ENCODE assay signal across 8 mouse cellular contexts in the genomic region with DNA sequence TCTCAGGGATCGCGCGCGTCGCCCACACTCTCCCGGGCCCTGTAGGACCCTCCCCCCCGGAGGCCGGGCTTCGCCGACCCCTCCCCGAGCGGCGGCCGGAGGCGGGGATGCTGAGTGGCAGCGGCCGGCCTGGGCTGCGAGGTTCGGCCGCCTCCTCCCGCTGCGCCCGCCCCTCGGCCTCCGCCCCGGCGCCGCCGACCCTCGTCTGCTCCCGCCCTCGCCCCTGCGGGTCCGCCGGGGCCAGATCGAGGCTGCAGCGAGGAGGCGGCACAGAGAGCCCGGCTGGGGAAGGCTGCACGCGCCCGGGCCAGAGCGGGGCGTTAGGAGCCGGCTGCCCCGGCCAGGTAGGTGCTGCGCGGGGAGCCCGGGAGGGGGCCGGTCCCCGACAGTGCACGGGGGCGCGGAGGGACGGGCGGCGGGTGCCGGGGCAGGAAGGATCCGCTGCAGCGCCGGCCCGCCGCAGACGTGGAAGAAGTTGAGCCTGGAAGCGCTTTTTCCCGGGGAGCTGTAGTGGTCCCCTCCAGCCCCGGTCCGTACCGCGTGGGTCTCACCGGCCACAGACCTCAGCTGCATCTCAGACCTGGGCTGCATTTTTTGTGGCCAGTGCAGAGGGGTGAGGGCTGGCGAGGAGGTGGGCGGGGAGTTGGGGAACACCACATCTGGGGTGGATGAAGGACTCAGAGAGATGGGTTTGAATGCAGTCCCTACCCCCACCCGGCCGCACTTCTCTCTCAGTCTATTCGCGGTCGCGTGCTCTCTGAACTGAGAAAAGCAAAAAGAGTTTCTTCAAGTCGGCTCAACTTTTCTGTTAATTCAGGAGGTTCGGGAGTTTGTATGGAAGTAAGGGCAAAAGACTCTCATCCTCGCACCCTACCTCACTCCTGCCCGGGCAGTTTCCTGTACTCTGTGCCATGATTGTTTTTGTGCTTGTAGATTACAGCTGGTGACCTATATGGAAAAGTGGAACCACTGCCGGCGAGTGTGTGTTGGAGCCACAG. TPM values are rescaled to one million over a fixed set of nuclear protein-coding genes. Genes with fewer than 3 reads are reported as not detected.
DNase-seq lines count a peak whose midpoint lies in the region; ATAC-seq lines count a peak whose summit lies in the region.

A gene (plus strand): TSS at position 234 of the 998 bp plus-strand sequence.

- ATAC-seq in hindbrain, embryonic 16.5 days: peak; percentile 86
- ATAC-seq in limb, embryonic 12.5 days (ENCODE audit: insufficient number of reproducible peaks, insufficient read depth, low FRiP score, low TSS enrichment, low read depth): peak; percentile 83
- ATAC-seq in midbrain, embryonic 11.5 days (ENCODE audit: low FRiP score): peak; percentile 86
- peak; percentile 85 for ATAC-seq in stomach, embryonic 16.5 days (ENCODE audit: insufficient read depth, low FRiP score)

- H3K36me3 ChIP-seq in hindbrain, embryonic 16.5 days (ENCODE audit: control insufficient read depth, insufficient read depth, low read length): no peaks in the 10 kb centered on the region
- no peaks in the 10 kb centered on the region for H3K36me3 ChIP-seq in limb, embryonic 12.5 days
- H3K36me3 ChIP-seq in midbrain, embryonic 11.5 days (ENCODE audit: control insufficient read depth, insufficient read depth, low read length): no peaks in the 10 kb centered on the region
- H3K36me3 ChIP-seq in stomach, embryonic 16.5 days (ENCODE audit: control insufficient read depth, insufficient read depth, low read length): no peaks in the 10 kb centered on the region

- H3K27me3 ChIP-seq in hindbrain, embryonic 16.5 days (replicated peaks; ENCODE audit: control insufficient read depth, insufficient read depth, low read length): 0 out of 2 replicates have a peak, but pooled peaks cover 7% of the 10 kb centered on the region
- H3K27me3 ChIP-seq in limb, embryonic 12.5 days: no peaks in the 10 kb centered on the region
- peaks cover 17% of the 10 kb centered on the region; the same call in 1 of the 2 replicates for H3K27me3 ChIP-seq in midbrain, embryonic 11.5 days (ENCODE audit: control insufficient read depth, insufficient read depth, low read length)
- H3K27me3 ChIP-seq in stomach, embryonic 16.5 days (ENCODE audit: control insufficient read depth, insufficient read depth, low read length): no peaks in the 10 kb centered on the region; the same call in 1 of the 2 replicates

- WGBS in hindbrain, embryonic 16.5 days: 1% methylated on average over 69 of the region's 85 CpGs
- WGBS in limb, embryonic 12.5 days: under 1% methylated on average over 79 of the region's 85 CpGs
- WGBS in midbrain, embryonic 11.5 days: under 1% methylated on average over 83 of the region's 85 CpGs
- under 1% methylated on average over 74 of the region's 85 CpGs for WGBS in stomach, embryonic 16.5 days

- DNase-seq in cerebellum, postnatal 10 days: peak; percentile 54 to 76
- DNase-seq in cerebellum, adult 11 months: no peak
- DNase-seq in adrenal gland, postnatal 4 days (ENCODE audit: low spot score in 2 of 2): peak; percentile 34 to 56
- DNase-seq in gastrocnemius, postnatal 14 days: peak; percentile 73
- peak; percentile 96 for DNase-seq in midbrain, embryonic 11.5 days (ENCODE audit: low spot score, missing footprints)

- H3K9ac ChIP-seq in hindbrain, embryonic 16.5 days (ENCODE audit: low read depth, low read length): peak within 1 kb of the TSS; percentile 79
- peak within 1 kb of the TSS; percentile 94 for H3K9ac ChIP-seq in limb, embryonic 12.5 days (replicated peaks)
- H3K9ac ChIP-seq in midbrain, embryonic 11.5 days (ENCODE audit: low read length): peak within 1 kb of the TSS; percentile 86
- H3K9ac ChIP-seq in stomach, embryonic 16.5 days (ENCODE audit: low read length): peak within 1 kb of the TSS; percentile 92

- intact Hi-C loops in gastrocnemius, postnatal 14 days (cut with DNase I; ENCODE audit: low total_unique reads): no loop called here

- H3K4me1 ChIP-seq in hindbrain, embryonic 16.5 days (ENCODE audit: control insufficient read depth, insufficient read depth, low read depth, low read length): peaks cover 9% of the 10 kb centered on the region
- peaks cover 40% of the 10 kb centered on the region for H3K4me1 ChIP-seq in limb, embryonic 12.5 days (replicated peaks)
- peaks cover 7% of the 10 kb centered on the region for H3K4me1 ChIP-seq in midbrain, embryonic 11.5 days (ENCODE audit: control insufficient read depth, insufficient read depth, low read length)
- H3K4me1 ChIP-seq in stomach, embryonic 16.5 days (ENCODE audit: control insufficient read depth, insufficient read depth, low read length): peaks cover 14% of the 10 kb centered on the region

- H3K4me3 ChIP-seq in hindbrain, embryonic 16.5 days (ENCODE audit: low read length): peak within 1 kb of the TSS; percentile 57
- peak within 1 kb of the TSS; percentile 89 for H3K4me3 ChIP-seq in limb, embryonic 12.5 days (replicated peaks)
- H3K4me3 ChIP-seq in midbrain, embryonic 11.5 days (ENCODE audit: low read depth, low read length): peak within 1 kb of the TSS; percentile 71
- peak within 1 kb of the TSS; percentile 82 for H3K4me3 ChIP-seq in stomach, embryonic 16.5 days (replicated peaks; ENCODE audit: low read length)

- peak within 1 kb of the TSS; percentile 71 for H3K27ac ChIP-seq in hindbrain, embryonic 16.5 days (ENCODE audit: low read depth, low read length)
- H3K27ac ChIP-seq in limb, embryonic 12.5 days: peak within 1 kb of the TSS; percentile 94
- H3K27ac ChIP-seq in midbrain, embryonic 11.5 days (ENCODE audit: low read depth, low read length): peak within 1 kb of the TSS; percentile 44
- peak within 1 kb of the TSS; percentile 67 for H3K27ac ChIP-seq in stomach, embryonic 16.5 days (ENCODE audit: low read length)

- peak within 1 kb of the TSS; percentile 98 for H3K4me2 ChIP-seq in hindbrain, embryonic 16.5 days (ENCODE audit: low read length)
- H3K4me2 ChIP-seq in limb, embryonic 12.5 days: peak within 1 kb of the TSS; percentile 77
- H3K4me2 ChIP-seq in midbrain, embryonic 11.5 days: peak within 1 kb of the TSS; percentile 99
- peak within 1 kb of the TSS; percentile 97 for H3K4me2 ChIP-seq in stomach, embryonic 16.5 days (ENCODE audit: low read depth, low read length)

- no peaks in the 10 kb centered on the region for H3K9me3 ChIP-seq in hindbrain, embryonic 16.5 days (ENCODE audit: control insufficient read depth, low read length)
- H3K9me3 ChIP-seq in limb, embryonic 12.5 days: no peaks in the 10 kb centered on the region
- no peaks in the 10 kb centered on the region for H3K9me3 ChIP-seq in midbrain, embryonic 11.5 days (ENCODE audit: control insufficient read depth, low read length)
- no peaks in the 10 kb centered on the region for H3K9me3 ChIP-seq in stomach, embryonic 16.5 days (replicated peaks; ENCODE audit: control insufficient read depth, low read length)

RNA-seq across cellular contexts. Expression of the gene that starts here (rescaled TPM):
- total RNA-seq in adrenal gland, postnatal 4 days (2021): 10 to 100 TPM; 59.1 to 60.8 TPM
- total RNA-seq in gastrocnemius, postnatal 14 days (2021): 10 to 100 TPM; 10.7 to 19.2 TPM
- 21.0 and 21.6 TPM in 2 replicates for polyA plus RNA-seq in hindbrain, embryonic 16.5 days (2015; fragmentation: Nextera tagmentation; extraction: Ambion mirVana)
- 44.2 and 51.3 TPM in 2 replicates for polyA plus RNA-seq in limb, embryonic 12.5 days (2016; fragmentation: Nextera tagmentation; extraction: Ambion mirVana)
- polyA plus RNA-seq in midbrain, embryonic 11.5 days (2014; fragmentation: Nextera tagmentation; extraction: Ambion mirVana): 17.0 and 17.3 TPM in 2 replicates
- 20.3 and 20.6 TPM in 2 replicates for polyA plus RNA-seq in stomach, embryonic 16.5 days (2015; fragmentation: Nextera tagmentation; extraction: Ambion mirVana)

Comparison
In these comparisons a context has a peak if more than half of its experiments do, and no peak if none do; other contexts are left out.
1. H3K27ac ChIP-seq: peak in every context shown above with its lines; median percentile 94 in limb, embryonic 12.5 days; 71 in hindbrain, embryonic 16.5 days; 67 in stomach, embryonic 16.5 days; 44 in midbrain, embryonic 11.5 days.